Mouse (Mus musculus): ENCODE data around the gene Scel.
"Not testable (repeated sequence)": the region's sequence is repeated elsewhere in the genome, so short reads cannot be mapped to it uniquely, and the experiment has no call there.

Scel gene

DNA sequence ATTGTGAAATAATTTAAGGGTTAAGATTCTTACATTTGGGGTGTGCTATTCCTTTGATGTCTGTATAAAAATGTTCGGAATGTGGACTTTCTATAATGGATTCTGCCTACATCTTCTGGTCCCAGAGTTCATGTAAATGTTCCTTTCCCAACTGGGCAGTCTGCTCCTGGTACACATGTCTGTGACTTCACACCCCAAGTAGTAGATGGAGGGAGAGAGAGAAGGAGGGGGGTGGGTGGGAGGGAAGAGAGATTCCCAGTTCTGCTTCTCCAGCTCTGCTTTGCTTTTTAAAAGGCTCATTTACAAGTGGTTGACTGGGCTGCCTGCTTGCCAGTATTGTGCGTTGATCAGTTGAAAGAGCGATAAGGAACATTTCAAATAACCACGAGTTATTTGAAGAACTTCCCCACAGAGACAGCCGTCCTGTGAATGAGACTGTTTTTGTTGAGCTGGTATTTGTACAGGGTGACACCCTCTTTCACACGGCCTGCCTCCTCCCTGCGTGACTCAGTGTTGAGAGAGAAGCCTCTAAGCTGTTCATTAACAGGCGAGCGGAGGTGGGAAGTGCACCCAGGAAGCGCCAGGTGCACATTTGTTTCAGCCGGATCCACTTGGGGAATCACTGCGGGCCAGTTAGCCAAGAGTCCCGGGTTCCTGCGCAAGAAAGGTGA lies at the start of gene Scel:
Gene Scel (plus strand): TSS at position 541 of the 671 bp plus-strand sequence.
- DNase-seq (ENCODE audit: extremely low read depth, low read depth), result no peak

DNA sequence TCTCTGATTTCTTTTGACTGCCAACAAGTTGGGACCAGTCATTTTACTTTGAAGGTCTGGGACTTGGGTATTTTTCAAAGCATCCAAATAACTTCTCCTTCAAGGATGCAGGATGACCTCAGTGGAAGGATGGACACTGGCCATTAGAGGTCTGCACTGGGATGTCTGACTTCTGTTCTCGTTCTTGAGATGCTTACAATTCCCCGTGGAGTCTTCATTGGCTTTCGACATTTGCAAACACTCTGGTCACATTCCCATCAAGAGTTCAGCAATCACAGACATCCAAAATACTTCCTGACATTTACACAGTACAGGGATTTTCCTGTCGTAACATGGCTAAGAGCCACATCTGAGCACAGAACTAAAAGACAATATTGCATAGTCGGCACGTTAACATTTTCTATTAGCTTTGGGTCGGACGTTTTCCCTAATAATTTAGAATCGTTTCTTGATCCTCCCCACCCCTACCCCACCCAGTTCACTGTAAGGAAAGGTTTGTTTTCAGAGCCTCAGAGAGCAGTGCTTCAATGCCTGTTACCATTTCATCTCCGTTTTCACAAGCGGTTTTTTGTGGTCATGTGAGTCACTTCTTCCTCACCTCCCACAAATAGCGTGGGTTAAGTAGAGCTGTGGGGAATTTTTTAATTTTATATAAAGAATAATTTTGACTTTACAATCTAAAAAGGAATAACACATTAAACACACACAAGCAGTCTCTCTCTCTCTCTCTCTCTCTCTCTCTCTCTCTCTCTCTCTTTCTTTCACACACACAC lies 44.3 kb upstream of the Scel start:
- DNase-seq (ENCODE audit: extremely low read depth, low read depth), result no peak

DNA sequence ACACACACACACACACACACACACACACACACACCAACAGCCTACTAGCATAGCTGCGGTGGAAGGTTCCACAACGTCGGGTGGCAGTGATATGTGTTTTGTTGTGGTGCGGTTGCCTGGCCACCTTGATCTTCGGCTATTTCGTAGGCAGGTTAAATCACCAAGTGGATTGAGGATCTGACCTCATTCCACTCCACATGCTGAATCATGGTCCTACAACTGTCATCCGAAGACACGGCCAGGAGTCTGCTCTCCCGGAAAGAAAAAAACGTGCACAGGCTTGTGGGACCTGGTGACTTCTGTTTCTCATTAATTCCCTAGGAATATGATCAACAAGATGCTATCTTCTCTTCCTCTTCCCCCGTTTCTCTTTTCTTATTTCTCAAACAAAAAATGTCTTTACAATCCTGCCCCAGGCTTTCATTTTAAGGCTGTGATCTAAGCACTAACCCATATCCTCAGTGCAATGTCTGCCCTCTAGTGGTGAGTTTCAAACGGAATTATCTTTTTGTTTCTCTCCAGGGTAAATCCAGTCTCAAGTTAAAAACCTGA lies 43.6 kb upstream of the Scel start:
- DNase-seq (ENCODE audit: extremely low read depth, low read depth), result peak; percentile 82

DNA sequence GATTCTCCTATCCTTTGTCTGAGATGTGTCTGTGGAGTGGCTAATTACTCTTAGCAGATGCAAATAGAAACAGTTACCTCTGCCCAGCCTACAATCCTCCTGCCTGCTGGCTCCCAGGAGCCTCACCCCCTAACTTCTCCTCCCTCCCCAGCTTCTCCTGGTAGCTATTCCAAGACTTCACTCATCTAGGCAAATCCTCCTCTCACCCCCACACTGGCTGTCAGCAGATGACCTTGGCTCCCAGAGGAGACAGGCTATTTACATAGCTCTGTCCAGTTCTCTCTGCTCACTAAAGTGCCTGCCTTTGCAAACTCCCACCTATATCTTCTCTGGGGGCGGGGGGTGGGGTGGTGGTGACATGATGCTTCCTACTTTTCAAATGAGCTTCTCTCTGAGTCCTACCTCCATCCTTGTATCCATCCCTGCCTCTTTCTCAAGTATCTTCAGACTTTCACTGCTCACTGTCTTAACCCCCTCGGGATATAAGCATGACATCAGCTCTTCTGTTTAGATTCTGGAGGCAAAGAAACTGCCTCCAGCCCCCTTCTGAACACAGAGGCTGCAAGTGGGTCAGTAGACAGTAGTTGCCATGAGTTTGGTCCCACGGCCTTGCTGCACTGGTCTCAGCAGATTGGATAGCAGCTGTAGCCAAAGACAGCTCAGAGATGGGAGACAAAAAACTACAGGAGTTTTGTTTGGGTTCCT lies 41.9 kb upstream of the Scel start:
- no peak for DNase-seq (ENCODE audit: extremely low read depth, low read depth)

DNA sequence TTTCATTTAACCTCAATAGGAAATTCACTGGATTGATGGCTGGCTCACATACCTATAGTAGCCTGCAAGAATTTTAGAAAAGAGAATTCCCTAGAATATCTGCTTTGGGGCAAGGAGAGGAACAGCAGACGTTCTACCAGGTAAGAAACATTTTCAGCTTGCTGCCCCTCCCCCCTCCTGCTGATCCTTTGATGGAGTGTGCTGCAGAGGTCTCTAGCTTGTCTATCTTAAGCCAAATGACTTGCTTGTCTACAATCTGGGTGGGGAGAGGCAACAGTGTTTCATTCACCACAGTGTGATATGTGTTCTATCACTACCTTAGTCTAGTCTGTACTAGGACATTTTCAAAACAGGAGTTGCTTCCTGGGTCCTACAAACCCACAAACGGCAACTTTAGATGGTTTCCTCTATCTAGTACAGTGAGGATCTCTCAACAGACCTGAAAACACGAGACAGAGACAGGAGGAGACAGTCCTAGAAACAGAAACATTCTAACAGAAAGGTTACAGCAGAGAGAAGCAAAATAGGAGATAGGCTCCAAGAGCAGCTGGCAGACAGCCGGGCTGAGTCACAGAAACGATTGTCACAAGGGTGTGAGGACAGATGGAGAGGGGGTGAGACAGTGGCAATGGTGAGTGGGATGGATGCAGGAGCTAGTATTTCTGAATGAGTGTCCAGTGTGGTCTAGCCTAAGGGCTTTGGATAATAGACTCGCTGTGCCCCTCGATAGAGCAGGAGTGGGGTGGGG lies 41.2 kb upstream of the Scel start:
- no peak for DNase-seq (ENCODE audit: extremely low read depth, low read depth)

DNA sequence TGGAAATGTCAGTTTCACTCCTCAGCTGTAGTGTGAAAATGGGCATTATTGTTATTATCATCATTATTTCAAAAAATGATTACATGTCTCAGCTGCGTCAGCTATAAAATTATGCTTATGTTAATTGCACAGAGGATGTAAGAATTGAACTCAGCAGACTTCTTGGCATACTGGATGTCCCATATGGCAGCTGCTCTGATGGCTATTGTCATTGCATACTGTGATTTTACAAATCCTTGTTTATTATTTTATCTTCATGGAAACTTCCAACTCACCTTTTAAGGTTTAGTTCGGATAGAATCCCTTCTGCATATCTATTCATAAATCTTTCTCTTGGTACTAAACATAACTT lies 40.6 kb upstream of the Scel start:
- no peak for DNase-seq (ENCODE audit: extremely low read depth, low read depth)

DNA sequence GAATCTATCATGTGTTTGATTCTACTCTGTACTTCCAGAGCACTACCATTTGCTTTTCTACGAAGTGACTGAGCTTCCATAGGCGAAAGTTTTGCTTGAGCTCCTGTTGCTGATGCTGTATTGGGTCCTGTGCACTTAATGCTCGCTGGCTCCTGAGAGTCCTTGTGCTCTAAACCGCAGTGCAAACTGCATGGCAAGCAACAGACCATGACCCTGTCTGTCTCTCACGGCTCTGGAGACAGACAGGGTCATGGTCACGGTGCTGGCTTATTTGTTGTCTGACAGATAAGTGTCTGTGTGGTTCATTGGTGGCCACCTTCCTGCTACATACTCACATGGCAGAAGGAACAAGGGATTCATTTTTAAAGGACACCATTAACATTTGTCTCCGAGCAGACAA lies 37.8 kb upstream of the Scel start:
- no peak for DNase-seq (ENCODE audit: extremely low read depth, low read depth)

DNA sequence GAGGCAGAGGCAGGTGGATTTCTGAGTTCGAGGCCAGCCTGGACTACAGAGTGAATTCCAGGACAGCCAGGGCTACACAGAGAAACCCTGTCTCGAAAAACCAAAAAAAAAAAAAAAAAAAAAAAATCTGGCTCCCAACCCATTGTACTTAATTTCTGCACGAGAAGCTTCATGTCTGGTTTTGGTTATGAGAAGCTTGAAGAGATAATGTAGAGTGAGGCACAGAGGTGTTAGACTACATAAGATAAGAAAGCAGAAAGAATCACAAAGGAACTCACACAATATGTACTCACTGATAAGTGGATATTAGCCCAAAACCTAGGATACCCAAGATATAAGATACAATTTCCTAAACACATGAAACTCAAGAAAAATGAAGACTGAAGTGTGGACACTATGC lies 36.9 kb upstream of the Scel start:
- not testable (repeated sequence) for DNase-seq (ENCODE audit: extremely low read depth, low read depth)

DNA sequence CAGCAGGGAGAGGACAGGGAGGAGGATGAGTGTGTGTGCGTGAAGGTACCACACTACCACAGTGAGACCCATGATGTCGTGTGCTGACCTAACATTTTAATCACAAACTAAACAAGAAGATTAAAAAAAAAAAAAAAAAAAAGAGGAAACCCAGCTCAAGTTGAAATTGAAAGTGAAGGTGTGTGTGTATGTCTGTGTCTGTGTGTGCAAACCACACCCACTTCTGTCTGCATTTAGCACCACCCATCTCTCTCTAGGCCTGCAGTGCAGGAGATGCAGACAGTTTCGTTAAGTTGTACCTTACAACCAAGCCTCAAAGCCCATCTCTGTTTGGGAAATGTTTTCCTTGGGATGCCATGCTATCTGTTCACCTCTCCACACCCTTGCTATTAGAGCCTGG lies 35.9 kb upstream of the Scel start:
- no peak for DNase-seq (ENCODE audit: extremely low read depth, low read depth)

DNA sequence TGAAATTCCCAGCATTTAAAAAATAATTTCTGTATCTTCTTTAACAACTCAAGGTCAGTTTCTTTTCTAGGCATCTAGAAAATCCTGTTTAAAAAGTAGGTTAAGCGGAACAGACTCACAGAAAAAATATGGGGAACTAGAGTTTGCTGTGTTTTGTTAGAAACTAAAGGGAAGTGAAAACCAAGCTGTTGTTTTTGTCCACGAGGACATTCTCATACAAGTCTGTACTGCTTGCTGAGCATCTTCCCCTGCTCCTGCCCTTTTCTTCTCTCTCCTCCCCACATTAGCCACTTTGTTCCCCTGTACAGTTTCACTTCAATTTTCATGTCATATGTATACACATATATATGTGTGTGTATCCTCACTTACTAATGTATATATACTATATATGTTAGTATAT lies 35.2 kb upstream of the Scel start:
- DNase-seq (ENCODE audit: extremely low read depth, low read depth), result no peak

DNA sequence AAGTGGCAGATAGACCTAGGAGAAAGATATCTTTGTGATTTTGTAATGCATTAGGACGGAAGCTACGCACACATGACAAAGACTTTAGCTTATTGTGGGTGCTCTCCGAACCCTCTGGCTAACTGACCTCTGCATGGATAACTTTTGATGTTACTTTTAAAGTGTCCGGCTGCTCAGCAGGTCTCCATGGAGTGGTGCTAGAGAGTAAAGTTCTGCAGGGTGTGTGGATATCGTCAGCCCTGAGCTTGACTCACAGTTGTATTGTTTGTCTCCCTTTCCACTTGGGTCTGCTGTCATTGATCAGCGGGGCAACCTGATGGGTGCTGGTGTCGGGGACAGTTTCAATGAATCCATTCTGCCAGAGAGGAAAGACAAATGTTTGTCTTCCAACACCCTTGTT lies 33.7 kb upstream of the Scel start:
- no peak for DNase-seq (ENCODE audit: extremely low read depth, low read depth)

DNA sequence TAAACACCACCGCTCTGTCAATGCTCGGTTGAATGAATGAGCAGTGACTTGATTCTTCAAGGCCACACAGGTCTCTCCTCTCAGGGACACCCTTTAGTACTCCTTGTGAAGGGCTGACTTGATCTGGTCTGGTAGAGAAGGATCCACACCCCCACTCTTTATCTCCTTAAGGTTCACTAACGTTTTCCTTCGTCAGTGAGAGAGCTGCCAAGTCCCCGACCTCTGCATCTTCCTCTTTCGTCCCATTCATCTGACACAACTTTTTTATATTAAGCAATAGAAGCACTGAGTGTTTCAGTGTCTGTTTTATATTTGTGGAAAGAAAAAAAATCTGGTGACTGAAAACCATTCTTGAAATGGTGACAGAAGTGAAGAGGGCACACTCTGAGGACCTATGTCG lies 31.6 kb upstream of the Scel start:
- DNase-seq (ENCODE audit: extremely low read depth, low read depth), result no peak

DNA sequence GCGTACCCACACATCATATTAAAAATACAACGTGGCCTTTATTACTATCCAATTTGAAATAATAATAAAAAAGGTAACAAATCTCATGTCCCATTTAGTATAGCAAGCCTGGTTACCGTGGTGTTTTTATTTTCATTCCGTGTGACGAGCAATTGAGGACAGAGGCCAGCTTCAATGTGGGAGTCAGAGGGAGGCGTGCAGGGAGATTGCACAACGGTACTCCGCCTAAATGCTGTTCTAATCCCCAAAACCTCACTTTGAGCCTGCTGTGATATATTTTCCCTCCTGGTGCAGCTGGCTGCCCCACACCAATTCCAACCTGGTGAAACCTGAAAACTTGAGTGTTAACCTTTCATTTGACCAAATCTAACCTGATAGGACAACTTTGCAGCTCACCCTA lies 27.5 kb upstream of the Scel start:
- no peak for DNase-seq (ENCODE audit: extremely low read depth, low read depth)

DNA sequence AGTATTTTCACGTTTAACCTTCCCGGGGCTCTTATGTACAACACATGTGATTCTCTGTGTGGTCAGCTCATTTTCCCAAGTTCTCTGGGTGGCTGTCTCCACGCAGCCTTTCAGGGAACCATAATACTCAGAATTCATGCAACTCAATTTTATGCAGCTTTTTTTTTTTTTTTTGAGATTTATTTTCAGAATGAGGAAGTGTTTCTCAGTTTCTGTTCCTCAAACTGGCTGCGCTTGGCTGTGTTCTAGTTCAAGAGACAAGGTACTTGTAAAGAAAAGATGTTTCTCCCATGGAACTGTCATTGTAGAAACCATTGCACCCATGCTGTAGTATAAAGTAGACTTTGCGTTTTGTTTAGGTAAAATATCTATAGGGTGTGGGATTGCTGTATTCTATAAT lies 26.2 kb upstream of the Scel start:
- peak; percentile 46 for DNase-seq (ENCODE audit: extremely low read depth, low read depth)

DNA sequence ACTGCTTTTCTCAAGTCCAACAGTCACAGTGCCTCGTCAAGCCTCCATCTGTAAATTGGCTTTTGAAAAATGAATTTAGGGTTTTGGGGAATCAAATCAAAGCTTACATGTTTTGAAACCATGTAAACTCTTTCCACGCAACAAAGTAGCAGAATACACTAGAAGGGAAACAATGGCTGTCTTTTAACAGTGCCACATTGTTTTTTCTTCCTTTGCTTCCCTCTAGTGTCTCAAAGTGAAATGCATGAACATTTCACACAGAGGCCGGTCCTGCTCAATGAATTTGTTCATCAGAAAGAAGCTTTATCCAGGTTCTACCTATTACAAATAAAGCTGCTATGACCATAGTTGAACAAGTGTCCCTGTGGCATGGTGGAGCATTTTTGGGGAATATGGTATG lies 24.5 kb upstream of the Scel start:
- DNase-seq (ENCODE audit: extremely low read depth, low read depth), result no peak

DNA sequence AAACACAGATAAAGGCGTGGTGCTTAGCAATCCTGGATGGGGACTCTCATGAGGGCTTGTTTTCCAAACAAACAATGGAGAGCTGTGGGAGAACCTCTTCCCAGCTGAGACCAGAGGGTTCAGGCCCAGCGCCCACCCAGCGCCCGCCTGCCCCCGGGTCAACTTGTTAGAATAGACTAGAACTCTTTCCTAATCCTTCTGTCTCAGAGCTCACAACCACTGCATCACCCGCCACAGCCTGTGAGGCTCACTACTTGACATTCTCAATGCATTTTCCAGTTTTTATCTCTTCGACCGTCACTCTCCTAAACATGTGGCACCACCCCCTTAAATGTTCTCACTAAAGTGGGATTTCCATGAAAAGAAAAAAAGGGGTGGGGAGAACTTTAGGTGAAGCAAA lies 14.9 kb upstream of the Scel start:
- no peak for DNase-seq (ENCODE audit: extremely low read depth, low read depth)

DNA sequence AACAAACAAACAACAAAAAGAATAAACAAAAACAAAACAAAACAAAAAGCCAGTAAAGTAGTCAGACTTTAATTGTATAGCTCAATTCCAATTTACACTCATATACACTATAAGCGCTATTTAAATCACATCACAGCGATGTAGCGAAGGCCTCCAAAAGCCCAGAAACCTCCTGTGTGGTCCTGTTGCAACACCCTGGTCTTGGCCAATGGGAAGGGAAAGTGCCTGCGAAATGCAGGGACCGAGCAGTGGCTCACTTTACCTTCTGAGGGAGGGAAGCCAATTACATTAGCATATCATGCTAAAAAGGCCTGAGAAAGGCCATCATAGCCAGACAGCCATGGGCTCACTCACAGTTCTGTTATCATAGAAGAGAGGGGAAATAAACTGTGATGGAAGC lies 14.5 kb upstream of the Scel start:
- DNase-seq (ENCODE audit: extremely low read depth, low read depth), result no peak

DNA sequence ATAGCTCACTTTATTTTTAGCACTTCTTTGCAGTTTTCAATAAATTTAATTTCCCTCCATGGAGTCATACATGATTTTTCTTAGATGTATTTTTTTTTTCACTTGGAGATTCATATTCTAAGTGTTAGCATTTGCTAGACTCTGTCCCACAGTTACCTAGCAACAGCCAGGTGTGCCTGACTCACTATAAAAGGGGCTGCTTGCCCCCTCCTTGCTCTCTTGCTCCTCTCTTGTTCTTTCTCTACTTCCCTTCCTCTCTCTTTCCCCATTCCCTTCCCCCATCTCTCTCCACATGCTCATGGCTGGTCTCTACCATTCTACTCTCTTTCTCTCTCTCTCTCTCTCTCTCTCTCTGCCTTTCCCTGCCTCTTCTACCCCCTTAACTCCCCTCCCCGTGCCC lies 14.1 kb upstream of the Scel start:
- no peak for DNase-seq (ENCODE audit: extremely low read depth, low read depth)

DNA sequence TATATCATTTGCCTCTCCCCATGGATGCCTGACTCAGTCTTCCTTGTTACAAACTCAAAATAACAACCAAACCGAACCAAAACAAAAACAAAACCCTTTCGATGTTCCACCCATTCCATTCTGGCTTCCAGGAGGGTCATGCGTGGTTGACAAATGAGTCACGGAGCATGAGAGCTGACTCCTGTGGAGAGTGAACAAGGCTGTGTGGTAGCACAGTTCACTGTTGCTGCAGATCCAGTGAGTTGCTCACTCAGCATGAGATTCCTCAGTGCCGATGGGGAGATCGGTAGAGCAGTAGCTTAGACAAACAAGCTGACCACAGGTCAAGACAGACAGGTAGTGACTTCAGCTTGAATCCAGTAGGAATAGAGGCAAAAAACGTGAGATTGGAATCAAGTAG lies 12.8 kb upstream of the Scel start:
- no peak for DNase-seq (ENCODE audit: extremely low read depth, low read depth)

DNA sequence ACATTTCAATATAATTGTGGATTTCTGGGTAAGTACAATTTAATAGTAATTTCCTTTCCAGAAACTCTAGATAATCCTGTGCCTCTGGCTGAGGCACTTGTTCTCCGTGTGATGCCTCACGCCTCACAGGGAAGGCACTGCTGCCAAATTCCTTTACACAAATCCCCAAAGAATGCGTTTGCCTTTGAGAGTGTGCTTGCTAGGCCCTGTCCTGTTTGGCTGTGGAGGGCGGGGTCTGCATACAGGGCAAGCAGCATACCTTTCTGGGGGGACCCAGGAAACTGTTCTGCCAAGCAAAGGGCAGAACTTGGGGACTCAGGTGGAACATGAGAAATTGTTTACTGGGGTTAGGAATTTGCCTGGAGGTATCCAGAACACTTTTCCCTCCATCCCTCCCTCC lies 12.2 kb upstream of the Scel start:
- DNase-seq (ENCODE audit: extremely low read depth, low read depth), result no peak

DNA sequence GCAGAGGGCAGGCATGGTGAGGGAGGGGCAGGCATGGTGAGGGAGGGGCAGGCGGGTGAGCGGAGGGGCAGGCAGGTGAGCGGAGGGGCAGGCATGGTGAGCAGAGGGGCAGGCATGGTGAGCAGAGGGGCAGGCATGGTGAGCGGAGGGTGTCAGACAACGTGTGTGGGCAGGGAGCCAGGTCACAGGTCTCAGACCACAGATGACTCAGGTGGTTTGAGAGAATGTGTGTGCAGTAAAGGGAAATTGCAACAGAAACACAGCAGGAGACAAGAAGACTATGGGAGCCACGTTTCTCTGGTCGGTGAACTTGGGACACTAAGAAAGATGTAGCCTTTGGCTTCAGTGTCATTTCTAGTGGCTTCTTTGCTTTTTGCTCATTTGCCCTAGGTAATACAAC lies 8.6 kb upstream of the Scel start:
- DNase-seq (ENCODE audit: extremely low read depth, low read depth), result no peak

DNA sequence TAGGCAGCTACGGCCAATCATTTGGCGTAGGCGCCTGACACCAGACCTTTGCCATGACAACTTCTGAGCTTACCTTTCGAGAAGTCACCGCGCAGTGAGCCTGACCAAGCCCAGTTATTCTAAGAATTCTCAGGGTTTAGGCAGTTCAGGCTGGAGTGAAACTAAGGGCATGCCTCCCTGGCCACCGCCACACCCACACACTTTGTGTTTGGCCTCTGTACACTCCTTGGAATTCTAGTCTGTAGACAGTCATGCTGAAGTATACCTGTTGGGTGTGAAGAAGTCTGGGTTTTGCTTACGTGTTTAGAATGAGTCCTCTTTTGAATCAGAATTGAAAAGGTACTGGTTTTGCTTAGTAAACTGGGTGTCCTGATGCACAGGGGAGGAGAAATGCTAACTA lies 3.6 kb upstream of the Scel start:
- DNase-seq (ENCODE audit: extremely low read depth, low read depth), result no peak

Data from MEL-GATA-1-ER (cell line).